Mouse (Mus musculus) forebrain, postnatal 0 days (tissue): ENCODE measurements around the gene Myl4. TPM values are rescaled to one million over a fixed set of nuclear protein-coding genes. Genes with fewer than 3 reads are reported as not detected.

ENCODE experiments used
- ATAC-seq: fragments of 200-750 bp; cut with Nextera tagmentation; 2 replicates; pipeline ENCODE4 v1.8.0; 2017; ENCODE audit warnings: mild to moderate bottlenecking, moderate library complexity
- DNase-seq: peaks from one replicate; pipeline ENCODE4 v3.0.0-alpha.2; 2015
- H3K27ac ChIP-seq: fragments of 300-500 bp; sonication (generic); 2 replicates; pipeline ENCODE4 v1.5.1; 2014; ENCODE audit warnings: low read depth, mild to moderate bottlenecking, antibody characterized with exemption, low read length, moderate library complexity, mixed read lengths
- H3K27me3 ChIP-seq: fragments of 300-500 bp; sonication (generic); 2 replicates; pipeline ENCODE4 v1.6.1; 2014; ENCODE audit warnings: mild to moderate bottlenecking, low read length, mixed read lengths; ENCODE audit not compliant: insufficient read depth
- H3K36me3 ChIP-seq: fragments of 300-500 bp; sonication (generic); 2 replicates; pipeline ENCODE4 v1.6.1; 2014; ENCODE audit warnings: mild to moderate bottlenecking, moderate library complexity; ENCODE audit not compliant: insufficient read depth
- H3K4me1 ChIP-seq: fragments of 300-500 bp; sonication (generic); 2 replicates; pipeline ENCODE4 v1.6.1; 2014; ENCODE audit warnings: antibody characterized with exemption; ENCODE audit not compliant: insufficient read depth
- H3K4me2 ChIP-seq: fragments of 300-500 bp; sonication (generic); 2 replicates; pipeline ENCODE4 v1.6.1; 2014; ENCODE audit warnings: low read depth, mild to moderate bottlenecking, moderate library complexity
- H3K4me3 ChIP-seq: fragments of 300-500 bp; sonication (generic); 2 replicates; pipeline ENCODE4 v1.5.1; 2014; ENCODE audit warnings: low read depth, low read length, mixed read lengths
- H3K9ac ChIP-seq: fragments of 300-500 bp; sonication (generic); 2 replicates; pipeline ENCODE4 v1.6.1; 2014; ENCODE audit warnings: mild to moderate bottlenecking
- H3K9me3 ChIP-seq: fragments of 300-500 bp; sonication (generic); 2 replicates; pipeline ENCODE4 v1.6.1; 2016; ENCODE audit warnings: low read length
- CTCF ChIP-seq: sonication (generic); IDR thresholded peaks from 2 replicates; pipeline ENCODE4 v1.5.1; 2016; ENCODE audit warnings: antibody characterized with exemption, control low read depth, low read depth
- WGBS: fragments of 180-500 bp; shearing (Covaris S2); extraction: QIAGEN DNeasy Blood & Tissue Kit; methylation state at CpG from one replicate; pipeline ENCODE4 v1.1.7; 2014; 5-methylcytosine and 5-hydroxymethylcytosine counted together
- polyA plus RNA-seq: library from polyadenylated mRNA; unstranded; fragments of >200 nt; fragmentation: Nextera tagmentation; extraction: Ambion mirVana; gene quantifications from 2 replicates; pipeline ENCODE4 v1.2.1, GENCODE M21; 2015
- total RNA-seq: library from RNA; depleted of rRNA; stranded (reverse); fragments of >200 nt; gene quantifications from 2 replicates; pipeline ENCODE4 v1.2.3, GENCODE M21; 2014

The Myl4 gene
- total and polyA plus RNA-seq, 2 experiments from 2014 or later = 0.67 to 4.6 TPM

DNA sequence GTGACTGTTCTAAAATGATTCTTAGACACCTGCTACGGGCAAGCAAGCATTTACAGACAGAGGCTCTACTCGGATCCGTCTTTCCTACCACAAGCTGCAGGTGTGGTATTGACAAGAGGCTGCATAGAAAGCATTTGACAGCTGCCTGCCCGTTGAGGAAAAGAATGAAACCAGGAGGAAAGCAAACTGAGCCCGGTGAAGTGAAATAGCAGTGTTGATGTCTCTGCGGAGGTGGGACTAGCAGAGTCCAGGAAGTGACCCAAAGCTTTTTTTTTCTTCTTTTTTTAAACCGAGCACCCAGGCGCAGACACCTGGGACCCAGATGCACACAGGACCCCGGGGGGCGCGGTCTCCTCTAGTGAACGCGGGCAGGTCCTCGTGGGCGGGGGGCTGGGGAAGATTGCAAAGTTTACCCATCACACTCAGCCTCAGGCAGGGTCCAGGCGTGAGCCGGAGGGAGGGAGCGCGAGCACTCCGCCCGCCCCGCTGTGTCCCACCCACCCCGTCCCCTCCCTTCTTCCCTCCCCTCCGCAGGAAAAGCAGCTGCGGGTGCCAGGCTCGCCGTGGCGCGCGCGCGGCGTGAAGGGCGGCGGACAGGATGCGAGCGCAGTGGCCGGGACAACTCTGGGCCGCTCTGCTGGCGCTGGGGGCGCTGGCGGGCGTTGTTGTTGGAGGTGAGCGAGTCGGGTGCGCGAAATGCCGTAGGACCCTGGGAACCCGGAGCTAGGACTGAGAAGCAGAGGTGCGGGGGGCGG lies 57.2 kb downstream of the Myl4 start, which contains the start of gene Itgb3:
Gene Itgb3, plus strand, starts transcription at position 510 of the 755 bp plus-strand sequence.
- Histone ChIP-seq H3K4me1 (peaks cover 5% of the 10 kb centered on the region; the same call in 1 of the 2 replicates), H3K36me3 (no peaks in the 10 kb centered on the region), H3K4me2 (peak within 1 kb of the TSS; percentile 86), H3K9ac (peak within 1 kb of the TSS; percentile 49), H3K9me3 (no peaks in the 10 kb centered on the region), H3K27ac (no peak within 1 kb of the TSS), H3K27me3 (peaks cover 8% of the 10 kb centered on the region; the same call in 1 of the 2 replicates), H3K4me3 (peak within 1 kb of the TSS; percentile 48)
- TF ChIP-seq CTCF = peak; percentile 59
- peak; percentile 58 for DNase-seq
- peak; percentile 82 for ATAC-seq
- 1% methylated on average over 46 of the region's 51 CpGs for WGBS

DNA sequence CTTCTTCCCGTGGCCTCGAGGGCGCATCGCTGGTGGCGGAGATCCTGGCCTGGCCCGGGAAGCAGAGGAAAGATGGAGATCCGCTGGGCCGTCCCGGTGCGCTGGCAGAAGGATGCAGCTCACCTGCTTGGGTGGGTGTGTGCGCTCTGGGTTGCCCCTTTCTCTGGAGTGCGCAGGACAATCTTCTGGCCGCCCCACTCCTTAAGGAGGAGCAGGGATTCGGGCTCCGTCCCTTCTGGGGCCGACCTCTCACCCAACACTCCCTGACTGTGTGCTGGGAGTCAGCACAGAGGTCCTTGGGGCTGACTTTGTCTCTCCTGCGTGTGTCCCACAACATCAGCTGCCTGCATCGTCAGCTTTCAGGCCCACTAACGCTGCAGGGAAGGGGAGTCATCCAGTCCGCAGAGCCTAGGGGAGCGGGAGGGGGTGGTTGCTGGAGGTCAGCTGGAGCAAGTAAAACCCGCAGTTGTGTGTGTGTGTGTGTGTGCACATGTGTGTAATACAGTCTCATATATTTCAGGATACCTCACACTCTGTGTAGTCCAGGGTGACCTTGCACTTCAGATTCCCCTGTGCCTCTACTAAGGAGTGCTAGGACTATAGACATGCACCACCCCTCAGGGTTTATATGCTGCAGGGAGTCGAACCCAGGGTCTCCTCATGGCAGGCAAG lies 57.9 kb downstream of the Myl4 start:
- Histone ChIP-seq H3K36me3 (no peaks in the 10 kb centered on the region), H3K4me3 (peak overlapping the region; percentile 48), H3K27ac (no peak overlapping the region), H3K9ac (peak overlapping the region; percentile 49), H3K4me1 (peaks cover 5% of the 10 kb centered on the region; the same call in 1 of the 2 replicates), H3K9me3 (no peaks in the 10 kb centered on the region), H3K27me3 (peaks cover 8% of the 10 kb centered on the region; the same call in 1 of the 2 replicates), H3K4me2 (peak overlapping the region; percentile 86)
- no peak for TF ChIP-seq CTCF
- 1% methylated on average over 23 of the region's 23 CpGs for WGBS
- ATAC-seq (0 out of 2 replicates have a peak, but pooled peaks have one; percentile 12), DNase-seq (no peak)

DNA sequence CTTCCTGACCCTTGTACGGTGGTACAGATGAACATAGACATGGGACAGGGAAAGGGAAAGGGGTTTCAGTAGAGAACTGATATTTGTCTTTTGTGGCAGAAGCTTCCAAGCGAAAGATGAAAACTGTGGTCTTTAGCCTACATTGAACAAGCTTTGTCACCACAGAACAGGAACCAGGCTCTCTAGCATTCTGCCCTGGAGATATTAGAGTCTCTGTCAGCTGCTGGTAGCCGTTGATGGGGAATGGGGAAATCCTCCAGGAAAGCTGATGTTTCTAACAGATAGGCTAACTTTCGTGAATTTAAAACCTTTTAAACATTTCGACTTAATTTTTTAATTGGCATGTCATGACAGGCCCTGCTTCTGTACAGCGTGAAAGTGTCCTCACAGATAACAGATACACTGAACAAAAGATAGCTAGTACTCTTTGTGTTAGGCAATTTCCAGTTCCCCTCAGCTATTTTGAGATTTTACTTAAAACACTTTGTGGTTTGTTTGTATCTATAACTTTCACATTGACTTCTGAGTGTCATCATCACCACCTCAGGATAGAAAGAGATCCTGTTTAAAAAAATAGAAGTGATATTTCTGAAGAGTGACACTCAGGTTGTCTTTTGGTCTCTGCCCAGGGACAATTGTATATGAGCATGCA lies 58.7 kb downstream of the Myl4 start:
- no peak overlapping the region for H3K27ac ChIP-seq
- H3K4me1 ChIP-seq = peaks cover 5% of the 10 kb centered on the region; the same call in 1 of the 2 replicates
- 72% methylated on average over 6 of the region's 6 CpGs for WGBS
- TF ChIP-seq CTCF = no peak
- no peaks in the 10 kb centered on the region for H3K9me3 ChIP-seq
- no peak overlapping the region for H3K9ac ChIP-seq
- no peak overlapping the region for H3K4me3 ChIP-seq
- DNase-seq = no peak
- H3K27me3 ChIP-seq = peaks cover 8% of the 10 kb centered on the region; the same call in 1 of the 2 replicates
- ATAC-seq = no peak
- H3K36me3 ChIP-seq = no peaks in the 10 kb centered on the region
- no peak overlapping the region for H3K4me2 ChIP-seq

DNA sequence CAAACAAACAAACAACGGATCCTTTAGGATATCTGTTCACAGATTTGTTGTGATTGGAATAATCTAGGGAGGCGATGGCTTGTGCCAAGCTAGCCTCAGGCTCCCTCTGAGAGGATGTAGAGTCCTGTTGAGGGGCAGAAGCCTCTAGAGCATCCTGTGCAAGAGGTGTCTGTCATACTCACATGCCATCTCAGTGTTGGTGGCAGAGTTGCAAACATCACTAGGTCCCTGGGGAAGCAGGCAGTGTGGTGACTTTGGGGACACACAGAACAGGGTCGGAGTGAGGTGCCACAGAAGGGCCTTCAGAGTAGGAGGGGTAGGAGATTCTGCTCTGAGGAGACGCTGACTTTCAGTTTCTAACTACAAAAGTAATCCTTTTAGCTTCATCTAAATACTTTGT lies 59.3 kb downstream of the Myl4 start:
- no peak overlapping the region for H3K27ac ChIP-seq
- DNase-seq (no peak), ATAC-seq (no peak)
- H3K4me2 ChIP-seq = no peak overlapping the region
- H3K4me1 ChIP-seq = peaks cover 5% of the 10 kb centered on the region; the same call in 1 of the 2 replicates
- no peaks in the 10 kb centered on the region for H3K9me3 ChIP-seq
- TF ChIP-seq CTCF = no peak
- H3K27me3 ChIP-seq = peaks cover 8% of the 10 kb centered on the region; the same call in 1 of the 2 replicates
- no peak overlapping the region for H3K4me3 ChIP-seq
- no peaks in the 10 kb centered on the region for H3K36me3 ChIP-seq
- H3K9ac ChIP-seq = no peak overlapping the region
- WGBS = 50% methylated on average over 4 of the region's 4 CpGs

DNA sequence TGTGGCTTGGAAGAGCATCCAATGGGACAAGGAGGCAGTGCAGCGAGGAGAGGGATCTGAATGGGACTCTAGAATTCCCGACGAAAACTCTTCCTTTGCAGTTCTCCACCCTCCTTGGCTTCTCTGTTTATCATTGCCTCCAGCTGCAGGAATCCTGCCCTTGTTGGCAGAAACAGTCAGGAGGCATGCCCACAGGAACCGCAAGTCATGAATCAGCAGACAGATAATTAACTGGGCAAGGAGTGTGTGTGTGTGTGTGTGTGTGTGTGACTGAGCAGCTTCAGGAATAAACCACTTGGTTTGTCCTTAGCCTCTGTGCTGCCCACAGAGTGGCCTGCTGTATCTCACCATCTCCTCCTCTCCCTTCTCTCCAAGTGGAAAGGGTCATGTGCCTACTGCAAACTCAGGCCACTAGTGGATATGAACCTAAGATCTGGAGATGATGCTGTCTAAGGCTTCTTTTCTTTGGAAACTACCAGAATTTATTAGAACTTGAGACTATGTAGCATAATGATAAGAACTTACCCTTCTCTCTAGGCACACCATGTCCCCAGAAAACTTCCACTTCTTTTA lies 61.2 kb downstream of the Myl4 start:
- H3K9ac ChIP-seq = no peak overlapping the region
- H3K36me3 ChIP-seq = no peaks in the 10 kb centered on the region
- no peak overlapping the region for H3K27ac ChIP-seq
- H3K27me3 ChIP-seq = peaks cover 8% of the 10 kb centered on the region; the same call in 1 of the 2 replicates
- H3K4me1 ChIP-seq = peaks cover 5% of the 10 kb centered on the region; the same call in 1 of the 2 replicates
- 57% methylated on average over 4 of the region's 4 CpGs for WGBS
- H3K4me2 ChIP-seq = no peak overlapping the region
- ATAC-seq = no peak
- DNase-seq = no peak
- H3K4me3 ChIP-seq = no peak overlapping the region
- H3K9me3 ChIP-seq = no peaks in the 10 kb centered on the region
- TF ChIP-seq CTCF = no peak

DNA sequence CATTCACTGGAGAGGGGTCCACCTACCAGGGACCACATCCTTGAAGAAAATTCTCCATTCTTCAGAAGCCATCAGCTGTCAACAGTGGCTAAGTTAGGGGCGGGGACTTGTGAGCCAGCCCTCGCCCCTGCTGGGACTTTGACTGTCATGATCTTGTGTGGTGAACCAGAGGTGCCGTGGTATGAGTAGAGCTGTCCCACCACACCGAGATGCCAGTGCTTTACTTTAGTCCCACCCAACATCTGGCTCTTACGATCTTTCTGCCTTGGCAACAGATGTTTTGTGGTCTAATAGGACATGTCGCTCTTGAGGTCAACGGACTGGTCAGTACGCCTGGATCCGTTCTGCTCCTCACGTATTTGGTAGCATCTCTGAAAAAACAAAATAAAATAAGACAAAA lies 63.1 kb downstream of the Myl4 start:
- H3K4me3 ChIP-seq = no peak overlapping the region
- no peak overlapping the region for H3K4me2 ChIP-seq
- no peaks in the 10 kb centered on the region for H3K27me3 ChIP-seq
- H3K4me1 ChIP-seq = peaks cover 1% of the 10 kb centered on the region; the same call in 1 of the 2 replicates
- no peaks in the 10 kb centered on the region for H3K36me3 ChIP-seq
- no peak for ATAC-seq
- WGBS = 88% methylated on average over 10 of the region's 10 CpGs
- DNase-seq = no peak
- H3K9me3 ChIP-seq = no peaks in the 10 kb centered on the region
- TF ChIP-seq CTCF = no peak
- H3K27ac ChIP-seq = no peak overlapping the region
- H3K9ac ChIP-seq = no peak overlapping the region
